Mouse (Mus musculus): ENCODE results near the gene Sema3f.

Sema3f gene

DNA sequence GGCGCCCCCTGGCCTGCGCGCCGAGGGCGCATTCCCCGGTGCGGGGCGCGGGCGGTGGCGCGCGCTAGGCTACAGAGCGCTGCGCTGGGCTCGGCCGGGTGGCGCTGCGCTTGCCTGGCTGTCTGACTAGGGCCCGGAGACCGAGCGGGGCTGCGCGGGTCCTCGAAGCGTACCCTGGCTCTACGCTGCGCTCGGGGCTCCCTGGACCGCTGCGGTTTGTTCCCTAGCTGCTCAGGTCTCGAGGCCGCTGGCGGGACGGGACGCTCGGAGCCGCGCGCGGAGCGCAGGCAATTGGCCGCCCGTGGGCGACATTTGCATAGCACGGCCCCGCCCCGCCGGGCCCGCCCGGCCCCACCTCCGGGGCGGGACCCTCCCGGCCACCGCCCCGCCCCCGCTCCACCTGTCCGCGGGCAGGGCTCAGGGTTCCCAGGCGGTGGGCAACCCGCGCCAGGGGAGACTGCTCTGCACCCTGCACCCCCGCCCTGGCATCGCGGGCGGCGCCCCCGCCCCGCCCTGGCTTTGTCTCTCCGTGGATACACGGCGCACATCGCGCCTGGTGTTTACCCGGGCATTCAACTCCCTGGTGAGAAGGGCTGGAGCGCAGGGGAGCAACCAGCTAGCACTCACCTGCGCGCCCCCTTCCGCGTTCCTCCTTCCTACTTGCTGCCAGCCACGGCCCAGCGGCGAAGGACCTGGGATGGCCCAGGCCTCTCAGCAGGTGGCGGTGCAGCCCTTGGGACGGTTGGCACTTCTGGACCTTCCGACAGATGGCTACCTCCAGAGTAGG is at the start of gene Sema3f:
TSS of gene Sema3f (minus strand) at position 779 of the 787 bp plus-strand sequence.
- DNase-seq (ENCODE audit: extremely low spot score, low spot score) = peak; percentile 80

DNA sequence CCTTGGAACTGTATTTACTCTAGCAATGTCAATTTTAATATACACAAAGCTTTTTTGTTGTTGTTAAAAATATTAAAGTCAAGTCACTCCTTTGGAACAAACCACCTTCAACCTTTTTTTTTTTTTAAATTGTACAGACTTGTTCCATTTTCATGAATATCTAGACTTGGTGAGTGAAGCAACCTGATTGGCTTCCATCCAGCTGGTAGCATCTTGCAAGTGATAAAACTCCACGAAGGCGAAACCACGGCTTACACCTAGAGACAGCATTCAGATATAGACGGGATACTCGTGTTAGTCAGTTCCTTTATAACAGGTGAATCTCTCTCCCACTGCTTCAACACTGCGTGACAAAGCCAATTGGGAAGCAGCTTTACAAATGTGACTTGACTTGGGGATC is 49.3 kb upstream of the Sema3f start:
- DNase-seq (ENCODE audit: extremely low spot score, low spot score) = no peak

DNA sequence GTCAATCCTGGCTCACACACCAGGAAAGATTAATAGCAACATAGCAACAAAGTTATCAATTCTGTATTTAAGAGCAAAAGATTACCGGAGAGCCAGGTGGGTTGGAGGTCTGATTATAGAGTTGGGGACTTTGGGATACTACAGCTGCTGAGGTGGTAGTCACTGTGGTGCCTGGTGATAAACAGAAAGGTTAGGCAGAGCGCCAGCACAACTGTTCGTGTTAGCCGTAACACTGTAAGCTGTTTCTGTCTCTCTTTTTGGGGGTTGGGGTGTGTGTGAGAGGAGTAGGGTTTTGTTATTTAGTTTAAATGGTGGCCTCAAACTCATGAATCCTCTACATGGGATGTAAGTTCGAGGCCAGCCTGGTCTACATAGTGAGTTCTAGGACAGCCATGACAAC is 40.1 kb upstream of the Sema3f start:
- DNase-seq (ENCODE audit: extremely low spot score, low spot score) = no peak

DNA sequence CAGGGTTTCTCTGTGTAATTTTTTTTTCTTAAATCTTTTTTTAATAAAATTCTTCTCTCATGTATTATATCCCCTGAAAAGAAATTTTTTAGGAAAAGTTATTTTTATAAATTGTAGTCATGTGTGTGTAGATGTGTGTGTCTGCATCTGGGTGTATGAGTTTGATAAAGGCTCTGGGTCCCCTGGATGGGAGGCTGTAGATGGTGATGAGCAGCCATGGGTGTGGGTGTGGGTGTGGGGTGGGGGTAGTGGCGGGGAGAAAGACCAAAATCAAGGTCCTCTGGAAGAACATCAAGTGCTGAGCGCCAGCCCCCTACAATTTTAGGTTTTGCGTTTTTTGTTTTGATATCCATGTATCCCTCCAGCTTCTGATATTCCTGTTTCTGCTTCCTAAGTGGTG is 37.8 kb upstream of the Sema3f start:
- no peak for DNase-seq (ENCODE audit: extremely low spot score, low spot score)

DNA sequence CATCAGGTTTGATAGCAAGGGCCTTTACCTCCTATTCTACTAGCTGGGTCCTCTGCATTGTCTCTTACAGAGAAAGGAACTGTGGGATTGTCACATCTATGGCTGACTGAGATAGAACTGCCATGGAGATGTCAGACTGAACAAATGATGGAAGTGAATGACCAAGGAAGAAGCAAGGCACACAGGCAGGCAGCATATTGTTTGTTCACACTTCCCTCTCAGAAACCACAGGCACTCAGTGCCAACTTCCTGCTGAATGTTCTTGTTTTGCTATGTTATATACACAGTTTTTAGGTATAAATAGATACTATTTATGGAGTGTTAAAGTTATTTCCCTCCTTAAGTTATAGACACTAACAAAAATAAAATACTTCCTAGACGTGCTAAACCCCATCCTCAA is 37.0 kb upstream of the Sema3f start:
- DNase-seq (ENCODE audit: extremely low spot score, low spot score) = no peak

DNA sequence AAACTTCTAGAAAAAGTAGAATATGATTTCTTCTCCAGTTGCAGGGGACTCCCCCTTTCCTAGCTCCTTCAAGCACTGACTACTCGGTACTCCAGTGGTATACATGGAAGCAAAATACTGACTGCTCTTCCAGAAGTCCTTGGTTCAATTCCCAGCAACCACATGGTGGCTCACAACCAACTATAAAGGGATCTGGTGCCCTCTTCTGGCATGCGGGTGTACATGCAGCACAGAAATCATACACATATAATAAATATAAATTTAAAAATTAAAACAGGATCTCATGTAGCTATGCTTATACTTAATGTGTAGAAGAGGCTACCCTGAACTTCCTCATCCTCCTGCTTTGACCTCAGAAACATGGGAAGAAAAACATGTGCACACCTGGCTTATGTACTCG is 36.4 kb upstream of the Sema3f start:
- DNase-seq (ENCODE audit: extremely low spot score, low spot score) = no peak

DNA sequence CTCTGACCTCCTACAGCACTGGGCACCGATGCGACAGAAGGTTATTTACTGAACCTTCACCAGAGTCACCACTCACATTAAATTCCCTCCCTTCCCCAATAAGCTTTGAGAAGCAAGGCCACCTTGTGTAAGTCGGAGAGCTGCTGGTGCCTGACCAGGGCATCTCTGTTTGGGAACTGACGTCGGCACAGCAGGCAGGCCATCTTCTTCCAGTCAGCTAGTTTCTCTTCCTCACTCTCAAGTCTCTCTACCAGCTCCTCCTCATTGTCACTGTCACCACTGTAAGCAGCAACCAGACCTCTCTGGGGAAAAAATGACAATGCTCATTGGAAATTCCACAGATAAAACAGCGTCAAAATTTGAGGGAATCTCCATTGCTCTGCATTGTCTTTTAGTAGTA is 33.8 kb upstream of the Sema3f start:
- DNase-seq (ENCODE audit: extremely low spot score, low spot score) = no peak

DNA sequence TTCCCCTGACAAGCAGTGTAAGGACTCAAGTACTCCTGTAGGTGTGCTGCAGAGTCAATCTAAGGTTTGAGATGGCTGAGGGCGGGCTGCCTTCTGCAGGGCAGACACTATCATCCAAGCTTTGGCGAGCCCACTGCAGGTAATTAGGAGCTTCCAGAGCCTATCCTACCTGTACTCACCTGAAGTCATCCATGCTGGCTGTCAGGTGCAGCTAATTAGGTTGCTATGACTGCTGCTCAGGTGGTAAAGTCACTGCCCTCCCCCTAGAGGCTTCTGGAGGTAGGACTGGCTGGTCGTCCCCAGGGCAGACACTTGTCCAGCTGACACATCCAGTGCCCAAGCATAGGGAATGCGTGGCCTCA is 28.5 kb upstream of the Sema3f start:
- DNase-seq (ENCODE audit: extremely low spot score, low spot score) = peak; percentile 62

DNA sequence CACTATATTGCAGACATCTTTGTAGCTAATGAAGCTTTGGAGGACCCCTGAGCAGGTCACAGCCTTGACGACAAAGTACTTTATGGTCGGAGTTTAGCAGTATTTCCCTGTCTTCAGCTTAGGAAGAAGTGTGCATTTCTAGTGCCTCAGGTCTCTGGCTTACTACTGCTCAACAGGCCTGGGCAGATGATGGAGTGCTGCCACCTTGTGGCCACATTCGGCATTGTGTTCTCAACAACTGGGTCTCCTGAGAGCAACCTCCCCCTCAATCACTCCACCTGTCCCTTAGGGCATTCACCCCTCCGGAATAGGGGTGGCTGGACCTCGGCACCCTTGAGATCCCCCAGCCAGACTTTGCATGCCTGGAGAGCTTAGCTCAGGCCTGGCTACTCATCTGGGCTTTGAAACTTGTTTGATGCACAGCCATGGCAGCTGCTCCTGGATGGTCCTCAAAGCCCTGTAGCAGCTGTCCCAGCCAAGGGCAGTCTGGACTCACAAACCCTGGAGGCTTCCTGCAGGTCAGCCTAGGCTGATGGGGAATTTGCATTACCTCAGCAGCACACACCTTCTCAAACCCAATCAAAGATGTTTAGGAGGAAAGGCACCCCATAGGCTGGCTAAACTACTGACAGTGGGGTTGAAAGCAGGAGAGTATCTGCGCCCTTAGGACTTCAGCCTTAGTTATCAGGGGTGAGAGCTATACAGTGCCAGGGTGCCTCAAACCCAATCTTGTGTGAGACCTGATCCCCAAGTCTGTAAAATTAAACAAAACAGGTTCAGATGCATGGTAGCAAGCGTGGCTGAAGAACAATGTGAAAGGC is 28.0 kb upstream of the Sema3f start:
- DNase-seq (ENCODE audit: extremely low spot score, low spot score) = peak; percentile 96

DNA sequence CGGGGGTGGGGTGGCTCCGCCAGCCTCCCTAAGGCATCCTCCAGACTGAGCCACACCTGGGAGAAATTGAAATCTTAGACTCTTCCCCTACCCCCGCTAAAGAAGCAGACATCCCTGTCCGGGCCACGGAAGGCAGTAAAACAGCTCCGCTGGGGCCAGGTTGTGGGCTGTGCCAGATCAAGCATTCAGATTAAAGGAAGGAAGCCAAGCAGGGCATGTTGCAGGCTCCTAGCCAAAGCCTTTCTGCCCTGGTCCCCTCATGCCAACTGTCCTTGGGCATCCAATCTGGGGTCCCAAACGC is 25.9 kb upstream of the Sema3f start:
- DNase-seq (ENCODE audit: extremely low spot score, low spot score) = peak; percentile 49

DNA sequence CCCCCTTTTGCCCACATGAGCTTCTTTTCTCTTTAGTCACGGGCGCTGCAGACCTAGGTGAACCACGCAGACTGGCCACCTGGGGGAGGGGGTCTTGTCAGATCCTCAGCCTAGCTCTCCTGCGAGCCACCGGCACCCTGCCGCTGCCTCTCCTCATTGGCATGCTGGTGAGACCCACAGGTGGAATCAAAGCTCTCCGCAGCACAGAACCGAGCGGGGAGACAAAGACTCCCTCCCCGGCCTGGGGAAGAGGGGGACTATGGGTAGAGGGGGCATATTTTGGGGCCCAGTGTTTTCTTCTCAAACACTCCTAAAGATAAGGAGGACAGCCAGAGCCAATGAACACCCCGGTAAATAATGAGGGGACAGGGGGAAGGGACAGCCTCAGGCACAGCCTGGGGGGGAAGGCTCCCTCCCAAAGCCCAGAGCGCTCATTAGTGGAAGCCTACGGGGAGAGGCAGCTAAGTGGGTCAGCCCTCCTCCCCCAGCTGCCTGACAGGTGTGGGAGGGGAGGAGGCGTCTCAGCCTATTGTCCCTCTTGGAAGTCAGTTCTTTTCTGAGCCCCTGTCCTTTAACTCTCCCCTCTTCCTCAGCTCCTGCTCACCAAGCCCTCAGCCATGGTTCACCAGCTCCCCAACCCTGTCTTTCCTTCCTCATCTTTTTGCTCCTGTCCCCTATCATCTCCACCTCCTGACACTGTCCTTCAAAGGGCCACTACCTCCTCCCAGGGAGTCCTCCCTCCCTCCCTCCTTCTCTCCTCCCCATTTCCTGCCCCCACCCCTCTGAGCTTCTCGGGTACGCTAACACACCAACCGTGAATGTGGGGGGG is 25.3 kb upstream of the Sema3f start:
- no peak for DNase-seq (ENCODE audit: extremely low spot score, low spot score)

DNA sequence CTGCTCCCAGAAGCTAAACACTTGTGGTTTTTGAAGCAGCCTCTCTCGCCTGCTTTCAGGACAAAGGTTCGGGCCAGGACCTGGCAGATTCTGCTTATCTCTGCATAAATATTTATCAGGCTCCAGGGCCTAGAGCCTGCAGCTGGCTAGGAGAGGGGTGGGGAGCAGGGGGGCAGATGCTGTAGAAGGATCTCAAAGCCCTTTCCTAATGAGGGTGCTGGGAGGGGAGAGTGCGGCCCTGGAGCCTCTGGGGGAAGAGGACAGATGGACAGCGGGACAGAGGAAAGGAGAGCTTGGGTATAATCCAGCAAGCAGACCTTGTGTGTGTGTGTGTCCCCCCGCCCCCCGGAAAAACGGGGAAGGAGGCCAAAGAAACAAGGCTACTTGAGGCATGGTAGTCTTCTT is 24.3 kb upstream of the Sema3f start:
- no peak for DNase-seq (ENCODE audit: extremely low spot score, low spot score)

DNA sequence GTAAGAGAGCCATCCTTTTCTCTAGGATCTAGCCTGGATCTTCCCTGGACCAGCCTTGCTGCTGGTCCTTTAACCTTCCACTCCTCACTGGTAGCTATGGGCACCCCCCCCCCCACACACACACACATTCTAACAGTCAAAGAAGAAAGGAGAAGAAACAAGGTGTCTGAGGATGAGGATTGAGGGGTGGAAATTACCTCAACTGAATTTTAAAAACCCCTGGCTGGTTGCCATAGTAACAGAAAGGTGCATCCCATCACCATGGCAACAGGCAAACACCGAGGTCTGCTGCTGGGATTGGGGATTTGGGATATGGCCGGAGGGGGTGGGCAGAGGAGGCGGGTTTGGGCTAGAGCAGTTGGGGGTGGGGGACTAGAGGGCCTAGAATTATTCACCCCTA is 19.4 kb upstream of the Sema3f start:
- no peak for DNase-seq (ENCODE audit: extremely low spot score, low spot score)

DNA sequence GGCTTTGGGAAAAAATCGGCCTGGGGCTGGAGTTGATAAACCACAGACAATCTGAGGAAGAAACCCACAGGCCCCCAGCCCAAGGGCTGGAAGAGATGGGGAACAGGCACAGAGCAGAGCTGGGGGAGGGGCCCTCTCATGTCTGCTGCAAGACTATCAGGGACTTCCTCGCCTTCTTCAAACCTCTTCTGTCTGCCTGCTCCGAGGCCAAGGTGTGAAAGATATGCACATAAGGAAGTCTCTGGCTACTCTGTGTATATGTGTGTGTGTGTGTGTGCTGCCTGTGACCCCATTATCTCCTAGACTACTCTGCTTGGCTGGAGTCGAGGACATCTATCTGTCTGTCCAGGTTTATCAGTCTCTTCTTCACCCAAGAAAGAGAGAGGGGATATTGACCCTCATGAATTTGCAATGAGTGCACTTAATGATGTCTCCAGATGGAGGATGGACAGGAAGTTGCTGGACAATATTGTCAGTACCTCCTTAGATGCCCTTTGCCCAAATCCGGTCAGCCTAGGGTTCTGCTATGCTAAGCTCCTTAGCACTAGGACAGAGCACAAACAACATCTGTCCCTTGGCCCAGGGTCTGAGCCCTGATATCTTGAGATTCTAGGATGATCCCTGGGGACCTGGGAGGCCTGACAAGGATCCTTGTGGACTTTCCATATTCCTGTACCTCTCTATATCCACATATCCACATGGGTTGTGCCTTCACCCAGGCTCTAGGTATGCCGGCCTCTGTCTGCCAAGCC is 18.8 kb upstream of the Sema3f start:
- no peak for DNase-seq (ENCODE audit: extremely low spot score, low spot score)

DNA sequence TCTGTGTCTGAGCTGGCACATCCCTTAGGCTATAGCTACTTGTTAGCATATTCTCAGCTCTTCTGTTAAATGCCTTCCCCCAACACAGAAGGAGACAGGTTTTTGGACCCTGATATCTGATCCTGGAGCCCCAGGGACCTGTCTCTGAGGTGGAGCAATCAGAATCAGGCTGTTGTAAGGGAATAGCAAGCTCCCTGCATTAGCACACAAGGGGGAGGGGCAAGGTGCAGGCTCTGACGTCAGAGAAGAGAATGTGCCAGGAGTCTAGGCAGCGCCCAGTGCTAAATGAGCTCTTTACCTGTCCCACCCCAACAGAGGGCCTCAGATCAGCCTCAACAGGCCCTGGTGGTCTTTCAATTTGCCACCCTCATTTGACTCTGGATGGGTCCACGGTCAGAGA is 16.8 kb upstream of the Sema3f start:
- no peak for DNase-seq (ENCODE audit: extremely low spot score, low spot score)

DNA sequence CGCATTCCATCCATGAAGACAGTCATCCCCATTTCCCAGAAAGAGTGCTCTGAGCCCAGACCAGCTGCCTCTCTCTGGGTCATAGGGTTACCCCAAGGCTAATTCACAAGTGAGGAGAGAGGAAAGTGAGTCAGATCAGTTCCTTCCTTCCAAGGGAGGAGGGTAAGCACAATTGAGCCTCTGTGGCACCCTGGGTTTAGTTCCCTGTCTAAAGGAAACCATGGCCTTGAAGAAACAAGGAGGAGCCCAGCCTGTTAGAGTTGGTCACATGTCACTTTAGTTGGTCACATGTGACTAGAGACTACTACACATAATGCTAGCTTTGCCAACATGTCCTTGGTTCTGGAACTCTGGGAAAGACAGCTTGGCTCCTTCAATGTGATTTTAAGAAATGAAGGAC is 14.5 kb upstream of the Sema3f start:
- no peak for DNase-seq (ENCODE audit: extremely low spot score, low spot score)

DNA sequence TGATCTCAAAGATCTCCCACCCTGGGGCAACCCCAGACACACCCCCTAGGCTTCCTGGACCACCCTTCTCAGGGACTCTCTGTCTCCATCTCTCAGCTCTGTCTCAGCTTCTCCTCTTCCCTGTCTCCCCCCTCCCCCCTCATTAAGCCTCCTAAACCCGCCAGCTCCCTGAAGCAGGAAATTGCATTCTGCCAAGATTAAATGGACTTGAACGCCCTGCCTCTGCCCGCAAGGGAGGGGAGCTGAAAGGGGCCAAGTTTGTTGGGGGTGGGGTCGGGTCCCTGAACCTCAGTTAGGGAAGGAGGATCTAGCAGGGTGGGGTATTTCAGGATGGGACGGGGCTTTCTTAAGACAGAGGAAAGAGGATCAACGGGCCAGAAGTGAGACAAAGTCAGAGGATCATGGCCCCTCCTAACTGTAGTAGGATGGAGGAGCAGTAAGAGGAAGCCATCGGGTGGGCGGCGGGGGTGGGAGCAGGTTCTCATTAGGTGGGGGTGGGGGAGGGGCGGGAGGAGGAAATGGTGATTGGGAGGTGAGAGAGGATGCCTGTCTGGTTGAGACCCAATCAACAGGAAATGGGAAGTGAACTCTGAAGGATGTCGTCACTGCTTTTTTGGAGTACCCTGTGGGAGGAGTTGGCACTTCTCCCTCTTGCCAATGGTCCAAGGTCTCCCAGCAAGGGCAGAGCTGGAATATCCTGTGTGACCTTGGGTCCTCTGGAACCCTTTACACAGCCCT is 13.7 kb upstream of the Sema3f start:
- peak; percentile 46 for DNase-seq (ENCODE audit: extremely low spot score, low spot score)

DNA sequence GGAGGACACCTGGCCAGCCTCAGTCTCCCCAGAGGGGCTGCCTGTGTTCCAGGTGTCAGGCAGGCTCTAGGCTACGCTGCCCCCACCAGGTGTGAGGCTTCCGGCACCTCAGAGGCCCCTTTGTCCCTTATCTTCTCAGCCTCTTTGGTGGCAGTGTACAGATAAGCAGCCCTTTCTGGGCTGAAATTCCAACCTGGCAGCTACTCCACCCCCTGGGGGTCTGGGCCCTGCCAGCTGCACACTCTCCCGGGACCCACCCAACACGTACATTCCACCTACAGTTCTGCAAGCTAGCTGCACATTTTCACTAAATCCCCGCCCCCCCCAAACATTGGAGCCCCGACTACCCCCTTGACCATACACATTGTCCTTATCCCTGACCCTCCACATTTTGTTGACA is 13.0 kb upstream of the Sema3f start:
- no peak for DNase-seq (ENCODE audit: extremely low spot score, low spot score)

DNA sequence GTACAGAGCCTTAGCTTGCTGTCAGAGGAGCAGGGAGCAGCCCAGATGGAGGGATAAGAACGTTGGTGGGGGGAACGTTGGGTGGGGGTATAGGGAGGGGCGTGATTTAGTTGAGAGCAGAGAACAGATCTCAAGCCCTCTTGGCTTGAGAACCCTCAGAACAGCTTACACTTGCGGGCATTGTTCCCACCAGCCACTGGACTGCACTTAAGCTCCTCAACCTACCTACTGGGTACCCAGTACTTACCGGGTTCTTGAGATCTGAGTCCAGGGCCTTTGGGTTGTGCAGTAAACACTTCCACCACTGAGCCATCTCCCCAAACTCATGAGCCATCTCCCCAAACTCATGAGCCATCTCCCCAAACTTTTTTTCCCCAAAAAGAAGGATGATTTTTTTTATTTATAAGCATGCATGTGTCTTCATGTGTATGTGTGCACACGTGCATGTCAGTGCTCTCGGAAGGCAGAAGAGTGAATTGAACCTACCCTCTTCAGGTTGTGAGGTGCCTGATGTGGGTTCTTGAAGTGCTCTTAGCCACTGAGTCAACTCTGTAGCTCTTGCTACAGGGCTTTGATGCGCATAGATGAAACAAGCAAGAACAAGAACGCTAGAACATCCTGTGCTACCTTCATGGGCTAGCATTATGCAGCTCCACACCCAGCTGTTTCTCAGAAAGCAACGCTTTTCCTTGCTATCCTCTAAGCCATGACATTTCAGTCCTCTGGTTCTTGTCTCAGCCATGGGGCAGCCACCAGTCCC is 8.7 kb upstream of the Sema3f start:
- no peak for DNase-seq (ENCODE audit: extremely low spot score, low spot score)

DNA sequence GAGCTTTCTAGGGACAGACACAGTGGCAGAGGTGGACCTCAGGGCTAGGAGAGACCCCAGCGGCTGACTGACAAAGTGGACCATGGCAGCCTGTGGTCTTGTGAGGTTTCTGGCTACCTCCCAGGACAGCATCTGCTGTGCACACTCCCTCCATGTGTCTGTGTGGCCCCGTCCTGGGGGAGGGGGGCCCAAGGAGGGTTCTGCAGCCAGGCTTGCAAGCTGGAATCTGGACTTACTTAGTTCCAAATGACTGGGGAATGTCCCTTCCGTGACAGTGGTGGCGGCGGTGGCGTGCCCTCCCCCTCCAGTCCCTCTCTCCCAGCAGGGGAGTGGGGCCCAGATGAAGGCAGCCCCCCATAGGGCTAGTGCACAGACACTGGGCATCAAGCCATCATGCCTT is 6.7 kb upstream of the Sema3f start:
- DNase-seq (ENCODE audit: extremely low spot score, low spot score) = peak; percentile 55
